Mouse (Mus musculus) kidney, postnatal 10 days (tissue): ENCODE data around the gene Camkv.

ENCODE experiments used
- DNase-seq: peaks from one replicate; pipeline ENCODE4 v3.0.0; 2021; ENCODE audit warnings: mixed read lengths

Camkv gene

GRCm38 (mm10) chr9:107963700-107964099, 28.2 kb downstream of the Camkv start:
- DNase-seq: peak; percentile 96

DNA sequence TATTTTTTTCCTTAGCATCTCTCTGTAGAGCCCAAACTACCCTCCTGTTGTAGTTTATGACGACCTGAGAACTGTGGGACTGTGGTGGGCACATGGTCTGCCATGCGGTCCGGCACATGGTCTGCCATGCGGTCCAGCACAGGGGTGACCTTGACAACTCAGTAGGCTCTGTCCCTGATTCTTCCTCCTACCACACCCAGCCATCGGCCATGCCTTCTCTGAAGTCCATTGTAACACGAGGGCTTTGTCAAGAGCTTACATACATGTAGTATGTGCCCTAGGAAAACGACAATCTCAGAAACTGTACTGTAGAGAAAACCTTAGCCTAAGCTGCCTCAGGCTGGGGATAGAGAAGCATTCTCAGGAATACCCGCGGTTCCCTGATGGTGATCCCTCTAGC, 29.2 kb downstream of the Camkv start:
- no peak for DNase-seq

DNA sequence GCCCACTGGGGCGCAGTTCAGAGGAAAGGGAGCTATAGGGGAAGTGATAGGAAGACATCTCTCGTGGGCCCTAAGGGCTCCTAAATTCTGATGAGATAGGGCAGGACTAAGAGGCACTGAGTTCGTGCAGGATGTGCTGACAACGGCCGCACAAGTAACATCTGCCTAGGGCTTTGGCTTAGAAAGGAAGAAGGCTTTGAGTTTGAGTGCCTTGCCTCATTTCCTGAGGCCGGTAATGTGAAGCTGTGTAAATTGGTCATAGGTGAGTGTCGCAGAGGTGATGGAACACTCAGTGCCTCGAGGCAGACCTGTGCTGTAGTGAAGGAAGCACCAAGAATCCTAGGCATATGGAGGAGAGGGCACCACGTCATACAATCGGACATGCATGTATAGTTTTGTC, 31.2 kb downstream of the Camkv start:
- DNase-seq: no peak

GRCm38 (mm10) chr9:107967437-107967836, 32.0 kb downstream of the Camkv start:
- DNase-seq: no peak

GRCm38 (mm10) chr9:107968531-107968930, 33.1 kb downstream of the Camkv start:
- no peak for DNase-seq

- DNase-seq: no peak
These were observed 34.8 kb downstream of the Camkv start for GRCm38 (mm10) chr9:107970311-107970710.

DNA sequence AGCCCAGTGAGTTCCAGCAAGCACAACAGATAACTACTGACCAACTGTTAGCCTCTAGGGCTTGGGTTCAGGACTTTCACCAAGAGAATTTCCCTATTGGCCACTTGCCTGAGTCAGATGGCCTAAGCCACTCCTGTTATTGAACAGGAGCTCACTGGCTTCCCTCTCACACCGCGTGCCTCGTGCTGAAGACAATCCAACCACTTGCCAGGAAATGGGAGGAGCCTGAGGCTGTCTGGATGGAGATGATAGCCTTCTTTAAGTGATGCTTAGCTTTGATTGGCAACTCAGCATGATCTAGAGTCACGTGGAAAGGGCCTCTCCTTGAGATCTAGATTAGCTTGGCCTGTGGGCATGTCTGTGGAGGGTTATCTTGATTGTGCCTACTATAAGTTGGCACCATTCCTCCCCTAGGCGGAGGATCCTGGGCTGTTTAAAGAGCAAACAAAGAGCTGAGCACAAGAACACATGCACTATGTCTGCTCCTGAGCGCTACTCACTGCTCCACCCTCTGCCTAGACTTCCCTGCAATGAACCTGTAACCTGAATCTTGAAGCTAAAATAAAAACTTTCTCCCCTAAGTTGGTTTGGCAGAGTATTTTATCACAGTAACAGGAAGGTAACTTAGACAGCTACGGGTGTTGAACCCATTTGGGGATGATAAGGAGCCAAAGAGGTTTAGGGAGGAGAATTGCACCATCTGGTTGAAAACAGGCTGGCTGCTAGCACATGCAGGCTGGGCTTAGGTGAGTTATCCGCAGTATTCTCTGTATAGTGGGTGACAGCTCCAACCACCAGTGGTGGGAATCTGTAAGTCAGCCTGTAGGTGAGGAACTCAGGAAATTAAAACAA, 36.4 kb downstream of the Camkv start:
- no peak for DNase-seq

GRCm38 (mm10) chr9:107974491-107975171, 39.2 kb downstream of the Camkv start:
- DNase-seq: no peak

- DNase-seq: peak; percentile 40
These were observed 40.2 kb downstream of the Camkv start, which contains the start of gene Uba7 for GRCm38 (mm10) chr9:107975399-107976386. Gene Uba7 (plus strand): TSS chr9:107975505.

- no peak for DNase-seq
These were observed 43.3 kb downstream of the Camkv start for GRCm38 (mm10) chr9:107978815-107979214.

- DNase-seq: peak; percentile 78
These were observed 46.5 kb downstream of the Camkv start for GRCm38 (mm10) chr9:107981684-107982605.

DNA sequence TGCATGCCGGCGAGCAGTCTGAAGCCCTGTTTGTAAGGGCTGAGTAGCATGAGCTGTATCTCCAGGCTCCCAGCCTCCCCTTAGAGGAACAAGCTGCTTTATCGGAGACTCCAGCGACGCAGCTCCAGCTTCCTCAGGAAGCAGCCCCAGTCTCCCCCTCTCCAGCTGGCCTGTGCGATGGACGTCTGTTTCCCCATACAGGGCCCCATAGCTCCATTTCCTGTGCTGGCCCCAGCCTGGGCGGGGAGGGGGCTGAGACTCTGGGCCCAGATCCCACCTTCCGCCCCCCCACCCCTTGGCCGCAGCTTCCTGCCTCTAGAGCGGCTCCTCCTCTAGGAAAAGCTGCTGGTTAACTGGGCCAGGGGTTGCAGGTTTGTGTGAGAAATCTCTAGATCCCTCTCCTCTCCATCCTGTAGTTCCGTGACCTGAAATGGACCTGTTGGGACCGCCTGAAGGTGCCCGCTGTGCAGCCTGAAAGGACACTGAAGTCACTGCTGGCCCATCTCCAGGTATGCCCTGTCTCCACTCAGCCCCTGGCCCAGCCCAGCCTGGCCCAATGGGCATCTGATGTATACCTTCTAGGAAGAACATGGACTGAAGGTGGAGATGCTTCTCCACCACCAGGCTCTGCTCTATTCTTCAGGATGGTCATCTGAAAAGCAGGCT, 47.3 kb downstream of the Camkv start, which contains the start of gene Gm20661:
Gene Gm20661, plus strand, starts transcription at position 378 of the 666 bp plus-strand sequence.
- peak; percentile 93 for DNase-seq

- DNase-seq: peak; percentile 94
These were observed 48.0 kb downstream of the Camkv start for GRCm38 (mm10) chr9:107983421-107983890.

- DNase-seq: peak; percentile 51
These were observed 48.7 kb downstream of the Camkv start for GRCm38 (mm10) chr9:107984052-107984753.

GRCm38 (mm10) chr9:107984754-107985055, 49.2 kb downstream of the Camkv start:
- no peak for DNase-seq

GRCm38 (mm10) chr9:107985131-107986119, 50.0 kb downstream of the Camkv start, which contains the start of gene Inka1:
Gene Inka1 (minus strand): TSS chr9:107985879.
- DNase-seq: peak; percentile 96

- peak; percentile 91 for DNase-seq
These were observed 50.9 kb downstream of the Camkv start for GRCm38 (mm10) chr9:107986376-107986775.

- DNase-seq: no peak
These were observed 52.5 kb downstream of the Camkv start for GRCm38 (mm10) chr9:107987950-107988349.

DNA sequence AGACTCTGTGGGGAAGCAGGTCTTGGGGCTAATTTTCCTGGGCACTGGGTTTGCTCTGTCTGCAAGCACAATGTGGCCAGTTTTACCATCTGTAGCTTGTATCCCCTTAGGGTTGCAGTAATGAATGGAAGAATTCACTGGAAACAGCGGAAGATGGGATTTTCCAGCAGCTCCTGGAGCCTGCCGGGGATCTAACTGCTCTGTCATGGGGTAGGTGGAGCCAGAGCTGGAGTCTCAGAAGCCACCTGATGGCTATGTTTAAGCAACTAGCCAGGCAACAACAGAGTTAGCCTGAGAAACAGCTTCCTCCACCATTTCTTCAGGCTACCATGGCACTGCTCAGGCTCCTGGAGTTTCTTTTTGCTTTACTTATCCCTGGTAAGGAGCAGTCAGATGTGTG, 56.7 kb downstream of the Camkv start, which contains the start of gene Cdhr4:
Gene Cdhr4, plus strand, starts transcription at position 301 of the 400 bp plus-strand sequence.
- DNase-seq: no peak
